Comparison of ENCODE assay signal across 8 mouse cellular contexts in genomic region chr7:45460377-45460776, GRCm38 (mm10). TPM values are rescaled to one million over a fixed set of nuclear protein-coding genes. Genes with fewer than 3 reads are reported as not detected.
DNase-seq lines count a peak whose midpoint lies in the region; ATAC-seq and TF ChIP-seq lines count a peak whose summit lies in the region.

No protein-coding gene starts in this region.

- no peak for TF ChIP-seq CTCF in E14TG2a.4 (conservative IDR thresholded peaks at IDR 0.05; ENCODE audit: low read length)

- H3K27ac ChIP-seq in heart, embryonic 12.5 days (ENCODE audit: poor library complexity, severe bottlenecking) = peak overlapping the region; percentile 86
- H3K27ac ChIP-seq in neural tube, embryonic 15.5 days (replicated peaks) = peak overlapping the region; percentile 87

- H3K4me1 ChIP-seq in E14TG2a.4 (replicated peaks; ENCODE audit: low read depth, low read length) = peaks cover 69% of the 10 kb centered on the region
- peaks cover 51% of the 10 kb centered on the region for H3K4me1 ChIP-seq in heart, embryonic 12.5 days (replicated peaks)
- H3K4me1 ChIP-seq in neural tube, embryonic 15.5 days = peaks cover 57% of the 10 kb centered on the region

- H3K9me3 ChIP-seq in E14TG2a.4 (ENCODE audit: low read length) = no peaks in the 10 kb centered on the region
- H3K9me3 ChIP-seq in heart, embryonic 12.5 days (replicated peaks) = no peaks in the 10 kb centered on the region
- H3K9me3 ChIP-seq in neural tube, embryonic 15.5 days (replicated peaks) = no peaks in the 10 kb centered on the region

- peaks cover 83% of the 10 kb centered on the region for H3K36me3 ChIP-seq in E14TG2a.4 (ENCODE audit: insufficient read depth, low read length)
- peaks cover 73% of the 10 kb centered on the region for H3K36me3 ChIP-seq in heart, embryonic 12.5 days
- peaks cover 51% of the 10 kb centered on the region for H3K36me3 ChIP-seq in neural tube, embryonic 15.5 days

- H3K9ac ChIP-seq in heart, embryonic 12.5 days = peak overlapping the region; percentile 64
- peak overlapping the region; percentile 27 for H3K9ac ChIP-seq in neural tube, embryonic 15.5 days (replicated peaks)

- peak overlapping the region; percentile 72 for H3K4me2 ChIP-seq in heart, embryonic 12.5 days
- H3K4me2 ChIP-seq in neural tube, embryonic 15.5 days = peak overlapping the region; percentile 59

- H3K27me3 ChIP-seq in E14TG2a.4 (ENCODE audit: insufficient read depth, low read length) = no peaks in the 10 kb centered on the region
- H3K27me3 ChIP-seq in heart, embryonic 12.5 days (replicated peaks) = no peaks in the 10 kb centered on the region
- no peaks in the 10 kb centered on the region for H3K27me3 ChIP-seq in neural tube, embryonic 15.5 days (replicated peaks)

- H3K4me3 ChIP-seq in E14TG2a.4 (replicated peaks; ENCODE audit: low read length) = peak overlapping the region; percentile 76
- peak overlapping the region; percentile 75 for H3K4me3 ChIP-seq in heart, embryonic 12.5 days
- H3K4me3 ChIP-seq in neural tube, embryonic 15.5 days (replicated peaks) = peak overlapping the region; percentile 57

- peak; percentile 42 for DNase-seq in CD4-positive, CD25-positive, alpha-beta regulatory T cell, adult 2 months (ENCODE audit: low read depth, low spot score)
- DNase-seq in kidney, postnatal 25 days = peak; percentile 67 to 89
- DNase-seq in left cerebral cortex, adult 18-20 months (ENCODE audit: low spot score in 2 of 2) = no peak
- no peak for DNase-seq in right cerebral cortex, postnatal 10 days (ENCODE audit: low spot score in 2 of 2)

- WGBS in heart, embryonic 12.5 days = 71% methylated on average over 7 of the region's 7 CpGs
- 74% methylated on average over 7 of the region's 7 CpGs for WGBS in neural tube, embryonic 15.5 days

- ATAC-seq in CD4-positive, CD25-positive, alpha-beta regulatory T cell, adult 4 months = no peak
- no peak for ATAC-seq in heart, embryonic 12.5 days (ENCODE audit: insufficient number of reproducible peaks, low FRiP score)
- peak; percentile 0; the same call in 1 of the 2 replicates for ATAC-seq in neural tube, embryonic 15.5 days (ENCODE audit: low FRiP score)

RNA-seq across cellular contexts. Expression of gene Ftl1, which starts 0.7 kb away (rescaled TPM):
- polyA plus RNA-seq in CD4-positive, CD25-positive, alpha-beta regulatory T cell, adult 4 months (2017; shearing (Covaris generic)) = 1,000 to 10,000 TPM; 1,962 to 2,374 TPM
- 4,047 and 4,171 TPM in 2 replicates for polyA plus RNA-seq in heart, embryonic 12.5 days (2016; fragmentation: Nextera tagmentation; extraction: Ambion mirVana)
- polyA plus RNA-seq in neural tube, embryonic 15.5 days (2015; fragmentation: Nextera tagmentation; extraction: Ambion mirVana) = 4,883 and 5,335 TPM in 2 replicates
- total RNA-seq in left cerebral cortex, adult 18-20 months (2021) = 100 to 1,000 TPM; 218 to 238 TPM

RNA-seq across cellular contexts. Expression of gene Bax, which starts 6.3 kb away (rescaled TPM):
- 100 to 1,000 TPM; 146 to 164 TPM for polyA plus RNA-seq in CD4-positive, CD25-positive, alpha-beta regulatory T cell, adult 4 months (2017; shearing (Covaris generic))
- polyA plus RNA-seq in heart, embryonic 12.5 days (2016; fragmentation: Nextera tagmentation; extraction: Ambion mirVana) = 139 and 151 TPM in 2 replicates
- 224 and 236 TPM in 2 replicates for polyA plus RNA-seq in neural tube, embryonic 15.5 days (2015; fragmentation: Nextera tagmentation; extraction: Ambion mirVana)
- 10 to 100 TPM; 55.2 to 59.3 TPM for total RNA-seq in left cerebral cortex, adult 18-20 months (2021)

RNA-seq across cellular contexts. Expression of gene Tulp2, which starts 21.3 kb away (rescaled TPM):
- polyA plus RNA-seq in CD4-positive, CD25-positive, alpha-beta regulatory T cell, adult 4 months (2017; shearing (Covaris generic)) = 1 to 10 TPM; 1.2 TPM
- 0.87 TPM in 2 replicates for polyA plus RNA-seq in heart, embryonic 12.5 days (2016; fragmentation: Nextera tagmentation; extraction: Ambion mirVana)
- 0.15 and 0.59 TPM in 2 replicates for polyA plus RNA-seq in neural tube, embryonic 15.5 days (2015; fragmentation: Nextera tagmentation; extraction: Ambion mirVana)
- under 1 TPM in 1 of 2 experiments, not detected in 1; 0.21 TPM for total RNA-seq in left cerebral cortex, adult 18-20 months (2021)

RNA-seq across cellular contexts. Expression of gene Ruvbl2, which starts 22.5 kb away (rescaled TPM):
- polyA plus RNA-seq in CD4-positive, CD25-positive, alpha-beta regulatory T cell, adult 4 months (2017; shearing (Covaris generic)) = 10 to 100 TPM; 41.9 to 51.9 TPM
- polyA plus RNA-seq in heart, embryonic 12.5 days (2016; fragmentation: Nextera tagmentation; extraction: Ambion mirVana) = 80.7 TPM in 2 replicates
- polyA plus RNA-seq in neural tube, embryonic 15.5 days (2015; fragmentation: Nextera tagmentation; extraction: Ambion mirVana) = 92.7 and 114 TPM in 2 replicates
- 10 to 100 TPM; 32.4 to 34.5 TPM for total RNA-seq in left cerebral cortex, adult 18-20 months (2021)

RNA-seq across cellular contexts. Expression of gene Gys1, which starts 25.7 kb away (rescaled TPM):
- polyA plus RNA-seq in CD4-positive, CD25-positive, alpha-beta regulatory T cell, adult 4 months (2017; shearing (Covaris generic)) = 10 to 100 TPM in 1 of 2 experiments, 1 to 10 TPM in 1; 9.2 to 18.2 TPM
- 115 and 121 TPM in 2 replicates for polyA plus RNA-seq in heart, embryonic 12.5 days (2016; fragmentation: Nextera tagmentation; extraction: Ambion mirVana)
- 21.7 and 24.0 TPM in 2 replicates for polyA plus RNA-seq in neural tube, embryonic 15.5 days (2015; fragmentation: Nextera tagmentation; extraction: Ambion mirVana)
- 10 to 100 TPM; 15.1 to 18.1 TPM for total RNA-seq in left cerebral cortex, adult 18-20 months (2021)

Comparison
In these comparisons a context has a peak if more than half of its experiments do, and no peak if none do; other contexts are left out.
1. DNase-seq: peak in CD4-positive, CD25-positive, alpha-beta regulatory T cell, adult 2 months (single experiment) and kidney, postnatal 25 days (2 of 2); none in left cerebral cortex, adult 18-20 months (0 of 2) and right cerebral cortex, postnatal 10 days (0 of 2).
2. Peak in every context shown above with its lines, with median percentiles within 50 percentile points of each other: H3K4me3 ChIP-seq.